Mouse (Mus musculus) cortical plate, adult 2 months (tissue): ENCODE results near the gene Hes7. TPM values are rescaled to one million over a fixed set of nuclear protein-coding genes. Genes with fewer than 3 reads are reported as not detected.

ENCODE experiments used
- H3K27ac ChIP-seq: fragments of 200-500 bp; 2 replicates; pipeline ENCODE4 v1.5.1; 2012; ENCODE audit warnings: low read length, control low read depth, inconsistent platforms; ENCODE audit not compliant: insufficient read depth
- H3K4me1 ChIP-seq: fragments of 200-500 bp; 2 replicates; pipeline ENCODE4 v1.6.1; 2011; ENCODE audit warnings: low read length; ENCODE audit not compliant: control insufficient read depth, insufficient read depth
- H3K4me3 ChIP-seq: fragments of 200-500 bp; 2 replicates; pipeline ENCODE4 v1.5.1; 2011; ENCODE audit warnings: mild to moderate bottlenecking, low read length, control low read depth; ENCODE audit not compliant: insufficient read depth
- CTCF ChIP-seq: fragments of 200-500 bp; IDR thresholded peaks from 2 replicates; pipeline ENCODE4 v1.5.1; 2011; ENCODE audit warnings: mild to moderate bottlenecking, control low read depth, low read length; ENCODE audit not compliant: insufficient read depth; ENCODE audit errors: extremely low read depth
- POLR2A ChIP-seq: fragments of 200-500 bp; IDR thresholded peaks from 2 replicates; pipeline ENCODE4 v1.6.1; 2011; ENCODE audit warnings: mild to moderate bottlenecking, low read length, control low read depth; ENCODE audit not compliant: insufficient read depth; ENCODE audit errors: extremely low read depth
- polyA plus RNA-seq: library from polyadenylated mRNA; depleted of rRNA; stranded (reverse); fragments of >200 nt; gene quantifications from 2 replicates; pipeline ENCODE4 v1.2.3, GENCODE M21; 2012

Gene Hes7
- polyA plus RNA-seq, 1 experiment, result 0.50 TPM

- no peak for TF ChIP-seq CTCF
- TF ChIP-seq POLR2A, result no peak
- peaks cover 4% of the 10 kb centered on the region for H3K4me1 ChIP-seq
- no peak overlapping the region for H3K27ac ChIP-seq
- H3K4me3 ChIP-seq, result no peak overlapping the region
Measured at GRCm38 (mm10) chr11:69076572-69076971, 43.6 kb upstream of the Hes7 start.

- no peak overlapping the region for H3K27ac ChIP-seq
- peaks cover 2% of the 10 kb centered on the region for H3K4me1 ChIP-seq
- TF ChIP-seq CTCF (no peak), POLR2A (no peak)
- no peak overlapping the region for H3K4me3 ChIP-seq
Measured at GRCm38 (mm10) chr11:69077316-69077715, 42.9 kb upstream of the Hes7 start.

- H3K4me1 ChIP-seq, result peaks cover 2% of the 10 kb centered on the region; the same call in 1 of the 2 replicates
- H3K4me3 ChIP-seq, result no peak overlapping the region
- H3K27ac ChIP-seq, result no peak overlapping the region
- TF ChIP-seq CTCF, result no peak
- TF ChIP-seq POLR2A, result no peak
Measured at GRCm38 (mm10) chr11:69078041-69078440, 42.2 kb upstream of the Hes7 start.

GRCm38 (mm10) chr11:69078805-69079438 is 41.3 kb upstream of the Hes7 start:
- Histone ChIP-seq H3K4me1 (0 out of 2 replicates have a peak, but pooled peaks cover 2% of the 10 kb centered on the region), H3K27ac (no peak overlapping the region), H3K4me3 (no peak overlapping the region)
- TF ChIP-seq POLR2A (no peak), CTCF (no peak)

- TF ChIP-seq CTCF (no peak), POLR2A (no peak)
- Histone ChIP-seq H3K27ac (no peak overlapping the region), H3K4me1 (no peaks in the 10 kb centered on the region), H3K4me3 (no peak overlapping the region)
Measured at GRCm38 (mm10) chr11:69080102-69080854, 39.9 kb upstream of the Hes7 start.

- no peak overlapping the region for H3K27ac ChIP-seq
- no peak overlapping the region for H3K4me3 ChIP-seq
- H3K4me1 ChIP-seq, result no peaks in the 10 kb centered on the region
- TF ChIP-seq CTCF (no peak), POLR2A (no peak)
Measured at GRCm38 (mm10) chr11:69080855-69081222, 39.4 kb upstream of the Hes7 start.

GRCm38 (mm10) chr11:69081613-69082012 is 38.6 kb upstream of the Hes7 start:
- Histone ChIP-seq H3K4me3 (no peak overlapping the region), H3K27ac (no peak overlapping the region), H3K4me1 (peaks cover 1% of the 10 kb centered on the region)
- no peak for TF ChIP-seq POLR2A
- no peak for TF ChIP-seq CTCF

- H3K27ac ChIP-seq, result no peak overlapping the region
- TF ChIP-seq CTCF (no peak), POLR2A (no peak)
- no peak overlapping the region for H3K4me3 ChIP-seq
Measured at GRCm38 (mm10) chr11:69085608-69086007, 34.6 kb upstream of the Hes7 start.

GRCm38 (mm10) chr11:69086390-69086789 is 33.8 kb upstream of the Hes7 start:
- H3K4me1 ChIP-seq, result peaks cover 3% of the 10 kb centered on the region
- TF ChIP-seq POLR2A (peak; percentile 84), CTCF (no peak)
- peak overlapping the region; percentile 98 for H3K27ac ChIP-seq
- no peak overlapping the region for H3K4me3 ChIP-seq

More at GRCm38 (mm10) chr11:69085608-69086007, 34.6 kb upstream of the Hes7 start:
- H3K4me1 ChIP-seq, result peaks cover 3% of the 10 kb centered on the region

- H3K4me1 ChIP-seq, result peaks cover 3% of the 10 kb centered on the region
- peak overlapping the region; percentile 98 for H3K27ac ChIP-seq
- no peak for TF ChIP-seq CTCF
- no peak for TF ChIP-seq POLR2A
- no peak overlapping the region for H3K4me3 ChIP-seq
Measured at GRCm38 (mm10) chr11:69087082-69087481, 33.1 kb upstream of the Hes7 start.
